Mouse (Mus musculus): ENCODE results near the gene Nt5dc3. TPM values are rescaled to one million over a fixed set of nuclear protein-coding genes. Genes with fewer than 3 reads are reported as not detected.
A peak's percentile ranks its signal among the peaks of the same experiment; 100 is the strongest.

Gene Nt5dc3
- total RNA-seq, 2 experiments from 2014 or later = 3.0 to 3.4 TPM

GRCm38 (mm10) chr10:86863429-86863828 lies 84.6 kb downstream of the Nt5dc3 start:
- peak; percentile 52 for ATAC-seq (replicated peaks; ENCODE audit: poor library complexity)

GRCm38 (mm10) chr10:86872121-86872520 lies 93.3 kb downstream of the Nt5dc3 start:
- no peak for ATAC-seq (replicated peaks; ENCODE audit: poor library complexity)

- ATAC-seq (replicated peaks; ENCODE audit: poor library complexity) = no peak
Observed at GRCm38 (mm10) chr10:86872591-86872990, 93.8 kb downstream of the Nt5dc3 start.

DNA sequence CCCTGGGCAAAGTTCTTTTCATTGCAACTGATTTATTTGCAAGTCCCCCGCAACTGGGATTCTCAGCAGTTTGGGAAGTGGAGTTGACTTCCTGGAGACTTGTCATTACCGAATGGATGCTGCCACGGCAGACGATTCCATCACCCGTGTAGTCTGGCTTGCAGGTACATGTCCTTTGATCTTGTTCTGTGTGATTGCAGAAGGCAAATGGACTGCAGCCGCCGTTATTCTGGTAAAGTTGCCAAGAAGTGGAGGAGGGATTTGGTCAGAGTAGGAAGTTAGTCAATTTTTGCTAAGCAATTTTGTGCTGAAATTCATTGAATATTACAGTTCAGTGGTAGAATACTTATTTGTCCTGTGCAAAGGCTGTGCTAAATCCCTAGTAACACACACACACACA lies 99.9 kb downstream of the Nt5dc3 start:
- no peak for ATAC-seq (replicated peaks; ENCODE audit: poor library complexity)

- no peak for ATAC-seq (replicated peaks; ENCODE audit: poor library complexity)
Observed at GRCm38 (mm10) chr10:86880071-86880806, 101.4 kb downstream of the Nt5dc3 start.

DNA sequence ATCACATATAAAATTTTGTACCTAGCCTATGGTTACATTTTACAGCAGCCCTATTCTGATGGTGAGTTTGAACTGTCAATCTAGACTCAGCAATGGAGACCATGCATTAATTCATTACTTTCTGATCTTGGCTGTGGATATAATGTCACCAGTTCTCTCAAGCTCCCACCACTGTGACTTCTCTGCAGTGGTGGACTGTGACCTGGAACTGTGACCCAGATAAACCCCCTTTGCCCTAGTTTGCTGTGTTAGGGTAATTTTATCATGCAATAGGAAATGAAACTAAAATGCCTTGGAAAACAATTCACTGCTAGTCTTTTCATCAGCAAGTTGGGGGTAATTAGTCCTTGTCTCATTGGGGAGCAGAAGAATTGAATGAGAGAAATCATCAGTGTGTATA lies 102.6 kb downstream of the Nt5dc3 start:
- ATAC-seq (replicated peaks; ENCODE audit: poor library complexity) = no peak

GRCm38 (mm10) chr10:86886434-86886833 lies 107.6 kb downstream of the Nt5dc3 start:
- peak; percentile 70 for ATAC-seq (replicated peaks; ENCODE audit: poor library complexity)

Other genes with a start within 250 kb of the Nt5dc3 start
- gene Hsp90b1, start 73.5 kb upstream of the Nt5dc3 start, total RNA-seq (2015) = 925 and 968 TPM in 2 replicates
- 1,272 and 1,450 TPM in 2 replicates for gene Hsp90b1, start 73.5 kb upstream of the Nt5dc3 start, total RNA-seq (2017)
- 1.7 and 2.4 TPM in 2 replicates for gene Ttc41, start 73.2 kb upstream of the Nt5dc3 start, total RNA-seq (2015)
- gene Ttc41, start 73.2 kb upstream of the Nt5dc3 start, total RNA-seq (2017) = 1.5 and 1.6 TPM in 2 replicates
- gene Gm49358, start 15.0 kb upstream of the Nt5dc3 start, total RNA-seq (2015) = not detected in 2 replicates
- 0.21 TPM in 1 of 2 replicates, not detected in the other for gene Gm49358, start 15.0 kb upstream of the Nt5dc3 start, total RNA-seq (2017)
- gene Stab2, start 229.0 kb downstream of the Nt5dc3 start, total RNA-seq (2015) = not detected in 2 replicates
- gene Stab2, start 229.0 kb downstream of the Nt5dc3 start, total RNA-seq (2017) = 0.41 TPM in 1 of 2 replicates, not detected in the other